ENCODE assay signal across 23 mouse cellular contexts in genomic region chr7:50226621-50227020, GRCm38 (mm10).
"Had no signal": no experiment of that assay in that cellular context is flagged by ENCODE, and none has a peak within 500 bp of the region (broad histone marks: within the 10 kb centered on the region; RNA-seq: fewer than 3 reads in every experiment).

No protein-coding gene starts in this region.

- H3K4me2 ChIP-seq: liver, embryonic 13.5 days; liver, embryonic 15.5 days; lung, embryonic 15.5 days; midbrain, embryonic 11.5 days; midbrain, embryonic 13.5 days; neural tube, embryonic 13.5 days; neural tube, embryonic 15.5 days had no signal

- H3K4me1 ChIP-seq: liver, embryonic 13.5 days; liver, embryonic 15.5 days; lung, embryonic 15.5 days; megakaryocyte, embryonic 14.5 days; neural tube, embryonic 13.5 days; neural tube, embryonic 15.5 days had no signal

- H3K27ac ChIP-seq: liver, embryonic 13.5 days; liver, embryonic 15.5 days; lung, embryonic 15.5 days; macrophage; midbrain, embryonic 13.5 days; neural tube, embryonic 13.5 days; neural tube, embryonic 15.5 days had no signal

- H3K36me3 ChIP-seq: liver, embryonic 13.5 days; liver, embryonic 15.5 days; lung, embryonic 15.5 days; midbrain, embryonic 13.5 days; neural tube, embryonic 13.5 days; neural tube, embryonic 15.5 days had no signal

- H3K9me3 ChIP-seq: liver, embryonic 15.5 days; lung, embryonic 15.5 days; megakaryocyte, embryonic 14.5 days; midbrain, embryonic 13.5 days; neural tube, embryonic 13.5 days; neural tube, embryonic 15.5 days had no signal

- ATAC-seq: liver, postnatal 0 days; lung, postnatal 0 days; midbrain, embryonic 13.5 days; midbrain, embryonic 16.5 days had no signal

- DNase-seq: liver, embryonic 13.5 days; liver, postnatal 0 days; lung, adult 2 months; lung, postnatal 14 days; lung, postnatal 36 days; retina, postnatal 1 day; right cerebral cortex, postnatal 25 days; right cerebral cortex, postnatal 4 days; spleen, adult 18-20 months; thymus, adult 2 months; thymus, postnatal 25 days; thymus, postnatal 4 days had no signal

- H3K27me3 ChIP-seq: liver, embryonic 13.5 days; liver, embryonic 15.5 days; lung, embryonic 15.5 days; megakaryocyte, embryonic 14.5 days; neural tube, embryonic 13.5 days; neural tube, embryonic 15.5 days had no signal

- H3K4me3 ChIP-seq: liver, embryonic 13.5 days; liver, embryonic 15.5 days; lung, embryonic 15.5 days; megakaryocyte, embryonic 14.5 days; midbrain, embryonic 13.5 days; myocyte; neural tube, embryonic 13.5 days; neural tube, embryonic 15.5 days had no signal

- H3K9ac ChIP-seq: liver, embryonic 13.5 days; liver, embryonic 15.5 days; liver, postnatal 0 days; lung, embryonic 15.5 days; midbrain, embryonic 13.5 days; neural tube, embryonic 13.5 days; neural tube, embryonic 15.5 days had no signal
